Mouse (Mus musculus) megakaryocyte-erythroid progenitor cell, adult 5 weeks (primary cell): ENCODE data around the gene Hspb8. TPM values are rescaled to one million over a fixed set of nuclear protein-coding genes. Genes with fewer than 3 reads are reported as not detected.

Experiments
- polyA plus RNA-seq: library from polyadenylated mRNA; stranded (reverse); fragments of >175 nt; gene quantifications from 2 replicates; pipeline ENCODE4 v1.2.3, GENCODE M21; 2012

Hspb8 gene
- polyA plus RNA-seq: 0.08 and 0.14 TPM in 2 replicates

DNA sequence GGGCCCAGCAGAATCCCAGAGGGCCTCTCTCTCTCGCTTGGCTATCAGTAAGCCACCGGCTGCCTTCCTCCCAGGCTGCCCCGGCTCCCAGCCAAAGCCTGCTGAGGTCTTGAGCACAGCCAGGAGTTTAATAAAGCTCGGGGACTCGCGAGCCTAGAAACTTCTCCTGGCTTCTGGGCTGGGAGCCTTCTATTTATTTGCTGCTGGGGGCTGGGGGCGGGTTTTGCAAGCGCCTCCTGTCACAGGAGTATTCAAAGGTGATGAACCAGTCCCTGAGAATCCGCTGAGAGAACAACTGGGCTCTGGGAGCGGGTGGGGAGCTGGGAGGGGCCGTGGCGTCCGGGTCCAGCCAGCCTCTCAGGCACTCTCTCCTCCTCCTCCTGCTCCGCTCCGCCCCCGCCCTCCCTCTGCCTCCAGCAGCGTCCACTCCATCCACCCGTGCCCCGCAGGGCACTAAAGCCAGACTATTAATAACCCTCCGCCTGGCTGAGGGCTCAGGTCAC, at the start of gene Hspb8:
Gene Hspb8, minus strand, starts transcription at position 166 of the 503 bp plus-strand sequence.

Other genes starting within 250 kb of the Hspb8 start
- gene Ccdc60, start 133.9 kb downstream of the Hspb8 start, polyA plus RNA-seq: 0.18 and 0.27 TPM in 2 replicates
- not detected in 2 replicates for gene Srrm4, start 169.0 kb upstream of the Hspb8 start, polyA plus RNA-seq